Mouse (Mus musculus): Measurements from ENCODE around the gene Arfgap3. TPM values are rescaled to one million over a fixed set of nuclear protein-coding genes. Genes with fewer than 3 reads are reported as not detected.

Gene Arfgap3
- polyA plus RNA-seq, 1 experiment from 2014 or later, result 36.9 TPM

GRCm38 (mm10) chr15:83254372-83255070 is 95.5 kb downstream of the Arfgap3 start:
- Histone ChIP-seq H3K27me3 (ENCODE audit: insufficient read depth, poor library complexity, severe bottlenecking) (peaks cover 40% of the 10 kb centered on the region), H3K4me3 (no peak overlapping the region), H3K36me3 (no peaks in the 10 kb centered on the region), H3K4me1 (replicated peaks) (peaks cover 17% of the 10 kb centered on the region), H3K9me3 (no peaks in the 10 kb centered on the region), H3K27ac (no peak overlapping the region)
- 65% methylated on average over 10 of the region's 10 CpGs for WGBS
- no peak for DNase-seq (ENCODE audit: low spot score)

- no peak overlapping the region for H3K27ac ChIP-seq
- H3K36me3 ChIP-seq, result no peaks in the 10 kb centered on the region
- DNase-seq (ENCODE audit: low spot score), result no peak
- H3K4me1 ChIP-seq (replicated peaks), result peaks cover 17% of the 10 kb centered on the region
- no peaks in the 10 kb centered on the region for H3K9me3 ChIP-seq
- 0 out of 2 replicates have a peak overlapping the region, but pooled peaks have one; percentile 62 for H3K4me3 ChIP-seq
- 74% methylated on average over 14 of the region's 14 CpGs for WGBS
- H3K27me3 ChIP-seq (ENCODE audit: insufficient read depth, poor library complexity, severe bottlenecking), result peaks cover 52% of the 10 kb centered on the region
Observed at GRCm38 (mm10) chr15:83252060-83252459, 98.0 kb downstream of the Arfgap3 start.

GRCm38 (mm10) chr15:83251176-83252004 is 98.7 kb downstream of the Arfgap3 start, which contains the start of gene A4galt:
TSS of gene A4galt (minus strand) at chr15:83251774.
- Histone ChIP-seq H3K27ac (peak within 1 kb of the TSS; percentile 74; the same call in 1 of the 2 replicates), H3K4me1 (replicated peaks) (peaks cover 17% of the 10 kb centered on the region), H3K27me3 (ENCODE audit: insufficient read depth, poor library complexity, severe bottlenecking) (peaks cover 52% of the 10 kb centered on the region), H3K36me3 (no peaks in the 10 kb centered on the region), H3K9me3 (no peaks in the 10 kb centered on the region), H3K4me3 (peak within 1 kb of the TSS; percentile 62)
- peak; percentile 55 for DNase-seq (ENCODE audit: low spot score)
- 2% methylated on average over 66 of the region's 66 CpGs for WGBS

- H3K27me3 ChIP-seq (ENCODE audit: insufficient read depth, poor library complexity, severe bottlenecking), result peaks cover 52% of the 10 kb centered on the region
- no peaks in the 10 kb centered on the region for H3K36me3 ChIP-seq
- H3K9me3 ChIP-seq, result no peaks in the 10 kb centered on the region
- H3K4me1 ChIP-seq (replicated peaks), result peaks cover 17% of the 10 kb centered on the region
- DNase-seq (ENCODE audit: low spot score), result no peak
- peak overlapping the region; percentile 74; the same call in 1 of the 2 replicates for H3K27ac ChIP-seq
- WGBS, result 1% methylated on average over 20 of the region's 20 CpGs
- peak overlapping the region; percentile 62 for H3K4me3 ChIP-seq
Observed at GRCm38 (mm10) chr15:83250651-83251175, 99.3 kb downstream of the Arfgap3 start.

Other genes with a start within 250 kb of the Arfgap3 start
- gene Rrp7a, start 227.4 kb downstream of the Arfgap3 start, polyA plus RNA-seq (2016; fragmentation: Nextera tagmentation; extraction: Ambion mirVana), result 85.3 and 85.4 TPM in 2 replicates
- 180 and 190 TPM in 2 replicates for gene Poldip3, start 200.9 kb downstream of the Arfgap3 start, polyA plus RNA-seq (2016; fragmentation: Nextera tagmentation; extraction: Ambion mirVana)
- gene Cyb5r3, start 177.7 kb downstream of the Arfgap3 start, polyA plus RNA-seq (2016; fragmentation: Nextera tagmentation; extraction: Ambion mirVana), result 240 and 270 TPM in 2 replicates
- 1.2 and 1.5 TPM in 2 replicates for gene A4galt, start 98.5 kb downstream of the Arfgap3 start, polyA plus RNA-seq (2016; fragmentation: Nextera tagmentation; extraction: Ambion mirVana)
- gene Pacsin2, start 114.4 kb upstream of the Arfgap3 start, polyA plus RNA-seq (2016; fragmentation: Nextera tagmentation; extraction: Ambion mirVana), result 53.3 and 57.7 TPM in 2 replicates
- gene Ttll1, start 160.6 kb upstream of the Arfgap3 start, polyA plus RNA-seq (2016; fragmentation: Nextera tagmentation; extraction: Ambion mirVana), result 38.0 and 50.4 TPM in 2 replicates
- 2.2 and 4.1 TPM in 2 replicates for gene Bik, start 176.6 kb upstream of the Arfgap3 start, polyA plus RNA-seq (2016; fragmentation: Nextera tagmentation; extraction: Ambion mirVana)
- 40.7 TPM in 2 replicates for gene Tspo, start 213.3 kb upstream of the Arfgap3 start, polyA plus RNA-seq (2016; fragmentation: Nextera tagmentation; extraction: Ambion mirVana)
- gene Mcat, start 213.5 kb upstream of the Arfgap3 start, polyA plus RNA-seq (2016; fragmentation: Nextera tagmentation; extraction: Ambion mirVana), result 48.4 and 49.0 TPM in 2 replicates
- gene Ttll12, start 244.9 kb upstream of the Arfgap3 start, polyA plus RNA-seq (2016; fragmentation: Nextera tagmentation; extraction: Ambion mirVana), result 59.1 and 59.6 TPM in 2 replicates